Mouse (Mus musculus): Measurements from ENCODE around the gene 2210016L21Rik.
A peak's percentile ranks its signal among the peaks of the same experiment; 100 is the strongest.

2210016L21Rik gene

GRCm38 (mm10) chr5:114945072-114945471, 3.1 kb downstream of the 2210016L21Rik start:
- peak; percentile 77 for DNase-seq

GRCm38 (mm10) chr5:114948891-114949290, 6.9 kb downstream of the 2210016L21Rik start:
- DNase-seq = no peak

- DNase-seq = no peak
These were observed 7.4 kb downstream of the 2210016L21Rik start for GRCm38 (mm10) chr5:114949316-114949715.

GRCm38 (mm10) chr5:114949812-114950211, 7.9 kb downstream of the 2210016L21Rik start:
- DNase-seq = no peak

GRCm38 (mm10) chr5:114950669-114951068, 8.7 kb downstream of the 2210016L21Rik start:
- no peak for DNase-seq

- DNase-seq = no peak
These were observed 9.4 kb downstream of the 2210016L21Rik start for GRCm38 (mm10) chr5:114951279-114951880.

- DNase-seq = no peak
These were observed 11.4 kb downstream of the 2210016L21Rik start for GRCm38 (mm10) chr5:114953326-114953725.

- DNase-seq = no peak
These were observed 16.1 kb downstream of the 2210016L21Rik start for GRCm38 (mm10) chr5:114958069-114958468.

GRCm38 (mm10) chr5:114961590-114962360, 19.8 kb downstream of the 2210016L21Rik start:
- DNase-seq = peak; percentile 70

- DNase-seq = peak; percentile 75
These were observed 22.5 kb downstream of the 2210016L21Rik start for GRCm38 (mm10) chr5:114964315-114964966.

- DNase-seq = peak; percentile 89
These were observed 23.3 kb downstream of the 2210016L21Rik start for GRCm38 (mm10) chr5:114964967-114965898.

- peak; percentile 62 for DNase-seq
These were observed 25.7 kb downstream of the 2210016L21Rik start for GRCm38 (mm10) chr5:114967523-114968268.

GRCm38 (mm10) chr5:114968651-114969050, 26.7 kb downstream of the 2210016L21Rik start:
- peak; percentile 90 for DNase-seq

GRCm38 (mm10) chr5:114969064-114969463, 27.1 kb downstream of the 2210016L21Rik start:
- DNase-seq = peak; percentile 94

GRCm38 (mm10) chr5:114969609-114970215, 27.8 kb downstream of the 2210016L21Rik start:
- DNase-seq = peak; percentile 71

- DNase-seq = peak; percentile 83
These were observed 28.9 kb downstream of the 2210016L21Rik start, which contains the start of gene Hnf1a for GRCm38 (mm10) chr5:114970824-114971227. Gene Hnf1a (minus strand): TSS chr5:114971094.

- DNase-seq = no peak
These were observed 30.2 kb downstream of the 2210016L21Rik start for GRCm38 (mm10) chr5:114972201-114972600.

GRCm38 (mm10) chr5:114973131-114973530, 31.2 kb downstream of the 2210016L21Rik start:
- peak; percentile 56 for DNase-seq

- no peak for DNase-seq
These were observed 35.0 kb downstream of the 2210016L21Rik start for GRCm38 (mm10) chr5:114976935-114977334.

GRCm38 (mm10) chr5:114978473-114978872, 36.5 kb downstream of the 2210016L21Rik start:
- peak; percentile 60 for DNase-seq

- DNase-seq = peak; percentile 47
These were observed 36.9 kb downstream of the 2210016L21Rik start for GRCm38 (mm10) chr5:114978888-114979249.
